Mouse (Mus musculus) c-Kit-positive CD71-positive TER-119-negative erythroid progenitor cells, embryonic 14.5 days (primary cell): ENCODE data around the gene Gm20388.

Experiments used
- DNase-seq: peaks from one replicate; pipeline ENCODE4 v3.0.0-alpha.2; 2013; ENCODE audit warnings: low read depth

Gene Gm20388

DNA sequence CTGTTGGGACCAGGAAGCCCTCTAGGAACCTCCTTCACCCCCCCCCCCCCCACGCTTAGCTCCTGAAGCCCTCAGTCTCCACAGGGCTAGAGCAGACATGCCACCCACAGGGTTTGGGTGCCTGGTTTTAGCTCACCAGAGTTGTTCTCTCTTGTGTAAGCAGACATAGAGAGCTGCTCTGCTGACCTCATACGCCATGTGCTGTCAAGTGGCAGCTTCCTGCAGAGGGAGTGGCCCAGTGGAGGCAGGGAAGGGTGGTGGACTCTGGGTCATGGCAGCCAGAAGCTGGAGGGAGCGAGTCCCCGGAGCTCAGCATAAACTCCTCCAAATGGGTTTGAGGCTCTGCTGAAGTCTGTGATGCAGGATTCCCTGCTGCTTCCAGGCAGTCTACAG, 833.3 kb downstream of the Gm20388 start:
- DNase-seq: no peak

DNA sequence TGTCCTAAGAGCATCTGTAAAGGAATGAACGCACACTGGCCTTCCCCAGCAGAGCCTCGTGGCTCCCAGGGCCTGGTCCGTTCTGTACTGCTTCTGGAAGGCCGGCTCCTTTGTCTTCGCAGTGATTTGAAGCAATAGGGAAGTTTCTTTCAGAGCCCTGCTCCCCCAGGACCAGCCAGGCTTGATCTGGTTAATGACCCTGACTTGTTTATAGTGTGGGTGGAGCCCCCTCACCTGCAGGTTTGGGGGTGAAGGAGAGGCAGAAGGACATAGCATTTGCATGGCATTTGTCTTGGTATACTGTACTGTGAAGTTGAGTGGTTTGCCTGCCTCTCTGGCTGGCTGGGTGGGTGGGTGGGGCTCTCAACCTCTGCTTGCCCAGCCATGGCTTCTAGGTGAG, 833.8 kb downstream of the Gm20388 start:
- DNase-seq: no peak

DNA sequence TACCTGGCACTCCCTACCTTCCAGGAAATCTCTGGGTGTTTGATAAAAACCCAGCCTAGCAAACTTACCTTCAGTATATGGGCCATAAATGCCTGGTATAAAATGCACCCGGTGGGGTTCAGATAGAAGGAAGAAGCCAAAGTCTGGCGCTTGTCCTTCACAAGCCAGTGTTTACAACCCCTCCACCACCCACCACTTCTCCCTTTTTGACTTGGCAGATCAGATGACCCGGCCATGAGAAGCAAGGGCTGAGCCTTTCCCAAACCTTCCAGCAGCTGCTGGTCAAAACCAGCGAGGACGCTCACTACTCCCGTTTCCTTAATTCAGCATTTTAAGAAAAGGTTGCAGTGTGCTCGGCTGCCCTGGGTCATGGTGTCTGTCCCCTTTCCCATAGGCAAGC, 834.6 kb downstream of the Gm20388 start:
- DNase-seq: no peak

DNA sequence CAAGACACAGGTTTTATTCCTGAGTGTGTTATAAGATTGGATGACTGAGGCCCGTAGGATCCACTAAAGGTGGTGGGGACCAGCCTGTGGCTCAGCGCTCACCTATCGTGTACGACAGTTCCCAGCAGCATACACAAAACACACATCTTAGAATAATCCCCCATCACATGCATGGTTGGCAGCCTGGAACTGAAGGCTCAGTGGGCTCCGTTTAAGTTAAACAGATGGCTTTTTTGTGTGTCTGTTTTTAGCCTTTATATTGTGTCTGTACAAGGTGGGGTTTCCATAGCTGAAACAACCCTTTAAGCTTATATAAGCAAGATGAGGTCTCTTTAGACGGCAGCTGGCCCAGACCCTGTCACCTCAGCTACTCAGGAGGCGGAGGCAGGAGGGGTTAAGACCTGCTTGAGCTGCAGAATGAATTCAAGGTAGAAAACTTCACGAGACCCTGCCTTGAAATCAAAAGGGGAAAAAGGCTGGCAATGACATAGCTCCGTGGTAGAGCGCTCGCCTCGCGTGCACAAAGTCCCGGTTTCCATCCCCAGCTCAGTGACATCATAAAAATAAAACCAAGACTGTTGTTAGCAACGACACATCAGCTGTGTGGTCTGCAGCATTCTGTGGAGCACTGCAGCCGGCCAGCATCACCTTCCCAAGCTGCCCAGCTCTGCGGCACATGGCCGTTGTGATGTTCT, 835.5 kb downstream of the Gm20388 start:
- no peak for DNase-seq

DNA sequence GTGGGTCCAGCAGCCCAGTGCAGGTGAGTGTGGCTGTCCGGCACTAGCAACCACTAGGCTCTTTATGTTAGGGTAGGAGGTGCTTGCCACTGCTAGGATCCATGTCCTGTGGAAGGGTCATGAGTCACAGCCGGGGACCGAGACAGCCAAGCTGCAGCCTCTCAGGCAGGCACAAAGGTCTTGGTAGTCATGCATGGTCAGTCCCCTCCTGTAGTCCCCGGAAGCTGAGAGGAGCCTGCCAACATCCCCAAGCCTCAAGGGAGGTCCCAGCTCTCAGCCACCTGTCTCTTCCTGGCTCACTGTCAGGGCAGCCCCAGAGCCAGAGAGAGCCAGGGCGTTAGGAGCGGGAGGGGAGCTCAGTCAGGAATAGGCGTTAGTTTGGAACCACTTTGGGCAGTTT, 836.6 kb downstream of the Gm20388 start:
- no peak for DNase-seq

DNA sequence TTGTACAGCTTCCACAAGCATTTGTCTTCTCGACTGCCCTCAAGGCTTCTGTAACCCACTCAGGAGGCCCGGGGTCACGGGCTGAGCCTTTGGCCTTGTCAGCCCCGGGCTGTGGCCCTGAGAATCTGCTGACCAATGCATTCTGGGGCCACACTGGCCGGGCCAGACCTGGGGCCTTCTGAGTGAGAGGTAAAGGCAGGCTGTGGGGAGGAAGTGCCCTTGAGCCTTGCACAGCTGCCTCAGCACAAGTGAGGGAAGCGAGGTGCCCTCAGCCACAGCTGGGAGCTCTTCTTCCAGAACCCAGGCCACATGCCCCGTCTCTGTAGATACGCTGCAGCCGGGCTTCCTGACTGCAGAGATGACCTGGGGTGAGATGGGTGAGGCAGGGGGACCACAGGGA, 840.0 kb downstream of the Gm20388 start:
- DNase-seq: no peak

DNA sequence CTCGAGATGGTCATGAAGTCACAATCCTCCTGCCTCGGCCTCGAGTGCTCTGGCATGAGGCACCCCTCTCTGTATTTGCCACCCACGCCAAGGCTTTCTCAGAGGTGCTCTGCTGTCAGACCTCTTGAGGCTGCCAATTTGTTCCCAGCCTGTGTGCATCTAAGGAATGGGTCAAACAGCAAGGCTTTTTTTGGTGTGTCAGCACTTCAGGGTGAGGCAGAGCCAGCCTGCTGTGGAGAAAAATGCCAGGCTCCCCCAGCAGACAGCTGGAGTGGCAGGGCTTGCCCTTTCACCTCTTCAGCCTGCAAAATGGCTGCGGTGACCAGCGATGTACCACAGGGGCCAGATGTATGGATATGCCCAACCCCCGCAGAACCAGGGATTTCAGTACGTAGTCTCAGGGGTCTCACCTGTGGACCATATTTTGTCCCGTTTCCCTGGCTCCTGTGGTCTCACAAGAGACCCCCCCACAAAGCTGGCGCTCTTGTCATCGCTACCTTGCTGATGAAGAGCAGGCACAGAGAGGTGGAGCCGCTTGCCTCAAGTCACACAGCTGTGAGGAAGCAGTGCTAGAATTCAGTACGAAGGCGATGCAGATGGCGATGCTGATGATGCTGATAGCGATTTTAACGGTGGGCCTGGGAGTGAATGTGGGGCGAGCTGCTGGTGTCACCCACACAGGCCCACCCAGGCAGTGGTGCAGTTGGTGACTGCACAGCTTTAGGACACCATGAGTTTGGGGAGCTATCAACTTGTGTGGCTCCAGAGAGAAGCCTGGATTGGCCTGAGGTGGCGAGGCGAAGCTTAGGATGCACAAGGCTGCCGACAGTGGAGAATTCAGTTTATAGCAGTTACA, 840.8 kb downstream of the Gm20388 start:
- no peak for DNase-seq

DNA sequence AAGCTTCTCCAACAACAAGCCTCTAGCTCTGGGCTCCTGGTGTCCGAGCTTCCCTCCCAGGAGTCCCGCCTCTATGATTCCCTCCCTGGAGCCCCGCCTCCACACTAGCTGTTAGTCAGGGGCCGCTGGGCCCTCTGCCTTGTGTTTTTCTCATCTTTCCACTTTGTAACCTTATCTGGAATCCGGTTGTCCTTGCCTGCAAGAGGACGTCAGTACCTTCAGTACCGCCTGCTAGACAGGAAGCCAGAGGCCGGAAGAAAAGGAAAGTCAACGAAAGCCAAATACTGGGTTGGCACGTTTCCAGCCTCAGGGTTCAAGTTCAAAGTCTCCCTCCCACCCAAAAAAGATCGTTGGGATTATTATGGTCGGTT, 841.4 kb downstream of the Gm20388 start:
- DNase-seq: no peak

DNA sequence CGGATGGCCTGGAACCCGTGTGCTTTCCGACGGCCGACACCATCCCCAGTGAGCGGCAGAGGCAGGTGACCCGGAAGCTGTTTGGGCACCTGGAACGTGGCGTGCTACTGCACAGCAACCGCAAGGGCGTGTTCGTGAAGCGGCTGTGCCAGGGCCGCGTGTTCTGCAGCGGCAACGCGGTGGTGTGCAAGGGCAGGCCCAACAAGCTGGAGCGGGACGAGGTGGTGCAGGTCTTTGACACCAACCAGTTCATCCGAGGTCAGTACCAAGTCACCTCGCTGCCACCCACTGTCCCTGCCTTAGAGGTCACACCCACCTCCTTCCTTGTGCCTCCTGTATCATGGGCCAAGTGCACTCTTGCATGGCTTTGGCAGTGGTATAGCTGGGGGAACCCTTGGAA, 842.8 kb downstream of the Gm20388 start:
- no peak for DNase-seq

DNA sequence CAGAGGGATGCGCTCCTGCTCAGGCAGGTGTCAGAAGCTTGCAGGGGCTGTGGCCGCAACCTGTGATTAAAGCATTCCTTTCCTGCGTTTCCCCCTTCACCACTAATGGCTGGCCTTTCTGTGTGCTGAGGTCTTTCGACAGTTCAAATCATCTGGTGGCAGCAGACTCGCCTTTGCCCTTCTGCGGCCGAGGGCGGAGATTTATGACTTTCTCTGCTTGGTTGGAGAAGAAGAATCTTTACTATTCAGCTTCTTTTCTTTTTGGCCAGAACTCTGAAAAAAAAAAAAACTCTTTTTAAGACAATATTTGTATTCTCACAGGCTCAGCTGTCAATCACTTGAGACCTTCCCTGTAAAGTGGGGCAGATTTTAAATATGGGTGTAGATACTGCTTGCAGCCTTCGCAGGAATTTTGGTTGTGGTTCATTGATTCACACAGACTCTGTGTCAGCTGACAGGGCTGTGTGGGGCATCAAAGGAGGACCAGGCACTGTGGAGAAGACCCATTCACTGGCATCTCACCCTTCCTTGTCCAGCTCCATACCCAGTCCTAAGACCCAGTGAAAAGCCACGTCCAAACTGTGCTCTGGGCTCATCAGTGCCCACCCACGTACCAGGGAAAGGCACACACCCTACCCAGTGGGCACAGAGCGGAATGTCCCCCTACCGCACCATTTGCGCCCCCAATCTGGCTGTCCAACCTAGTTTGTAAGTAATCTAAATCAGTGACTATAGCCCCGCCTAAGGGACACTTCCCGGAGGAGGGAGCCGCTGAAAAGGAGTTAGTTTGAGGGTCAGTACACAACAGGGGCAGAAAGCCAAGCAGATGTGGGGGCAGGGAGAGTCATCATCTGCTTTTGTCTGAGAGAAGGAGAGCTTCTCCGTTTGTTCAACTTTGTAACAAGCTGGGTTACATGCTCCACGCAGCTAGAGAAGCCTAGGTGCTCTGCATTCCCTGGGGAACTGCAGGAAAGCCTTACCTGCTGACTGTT, 845.0 kb downstream of the Gm20388 start:
- no peak for DNase-seq

DNA sequence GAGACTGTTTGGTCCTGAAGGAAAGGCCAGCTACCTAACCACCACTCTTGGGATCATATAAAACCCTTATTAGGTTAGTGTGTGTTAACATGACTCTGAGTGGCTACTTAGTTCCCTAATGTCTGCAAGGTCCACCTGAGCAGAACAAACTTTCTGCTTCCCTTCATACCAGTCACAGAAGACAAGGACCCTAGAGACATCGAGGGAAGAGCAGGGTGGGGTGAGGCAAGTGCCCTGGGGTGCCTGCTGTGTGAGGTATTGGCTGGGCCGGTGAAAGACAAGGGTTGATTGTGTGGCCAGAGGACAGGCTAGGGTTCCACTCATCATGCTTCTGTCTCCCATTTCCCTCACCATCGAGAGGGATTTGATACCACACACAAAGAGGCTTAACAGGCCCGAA, 847.4 kb downstream of the Gm20388 start:
- DNase-seq: no peak

DNA sequence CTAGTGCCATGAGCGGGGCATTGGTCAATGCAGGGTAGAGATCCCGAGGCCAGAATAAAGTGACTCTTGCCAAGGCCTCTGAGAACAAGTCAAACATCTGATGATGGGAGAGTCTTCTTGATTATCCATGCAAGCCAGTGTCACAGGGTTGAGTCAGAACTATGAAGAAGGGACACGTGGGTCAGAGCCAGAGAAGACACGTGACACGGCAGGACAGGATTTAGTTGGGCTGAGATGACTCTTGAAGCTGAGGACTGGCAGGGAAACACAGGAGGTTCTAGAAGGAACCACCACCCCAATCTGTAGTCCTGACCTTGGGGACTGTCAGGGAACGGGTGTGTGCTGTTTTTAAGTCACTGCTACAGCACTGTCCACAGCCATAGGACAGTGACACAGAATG, 849.2 kb downstream of the Gm20388 start:
- no peak for DNase-seq

DNA sequence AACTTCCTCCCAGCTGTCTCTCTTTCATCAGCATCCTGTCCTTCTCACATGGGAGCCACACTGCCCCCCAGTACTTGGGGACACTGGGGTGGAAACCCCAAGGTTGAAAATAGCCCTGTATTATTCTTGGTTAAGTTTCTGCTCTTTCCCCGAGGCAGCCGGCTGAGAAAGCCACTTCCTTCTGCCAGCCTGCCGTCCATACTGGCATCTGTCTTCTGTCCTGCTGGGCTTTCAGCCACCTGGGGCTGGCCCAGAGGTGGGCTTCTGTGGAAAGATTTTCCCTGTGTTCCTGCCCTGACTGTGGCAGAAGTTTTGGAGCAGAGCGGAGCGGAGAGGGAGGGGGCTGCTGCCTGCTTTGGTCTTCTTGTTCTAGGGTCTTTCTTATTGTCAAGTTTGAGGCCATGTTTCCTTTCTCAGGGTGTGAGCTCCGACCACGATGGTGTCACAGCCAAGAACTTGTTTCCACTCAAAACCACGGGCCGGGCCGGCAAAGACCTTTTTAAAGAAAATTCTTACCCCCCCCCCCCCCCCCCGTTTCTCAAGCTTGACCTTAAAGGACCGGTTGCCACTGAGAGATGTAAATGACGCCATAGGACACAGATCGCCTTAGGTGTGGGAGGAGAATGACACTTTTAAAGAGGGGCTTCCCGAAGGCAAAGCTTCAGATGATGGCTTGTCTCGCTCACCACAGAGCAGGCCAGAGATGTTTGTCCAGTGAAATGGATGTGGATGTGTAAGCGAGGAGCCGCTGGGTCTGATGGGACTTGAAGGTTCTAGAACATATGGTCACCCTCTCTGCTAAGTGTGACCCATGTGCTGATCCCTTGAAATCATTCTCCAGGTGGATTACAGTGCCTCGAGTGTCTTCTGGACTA, 849.9 kb downstream of the Gm20388 start:
- DNase-seq: no peak

DNA sequence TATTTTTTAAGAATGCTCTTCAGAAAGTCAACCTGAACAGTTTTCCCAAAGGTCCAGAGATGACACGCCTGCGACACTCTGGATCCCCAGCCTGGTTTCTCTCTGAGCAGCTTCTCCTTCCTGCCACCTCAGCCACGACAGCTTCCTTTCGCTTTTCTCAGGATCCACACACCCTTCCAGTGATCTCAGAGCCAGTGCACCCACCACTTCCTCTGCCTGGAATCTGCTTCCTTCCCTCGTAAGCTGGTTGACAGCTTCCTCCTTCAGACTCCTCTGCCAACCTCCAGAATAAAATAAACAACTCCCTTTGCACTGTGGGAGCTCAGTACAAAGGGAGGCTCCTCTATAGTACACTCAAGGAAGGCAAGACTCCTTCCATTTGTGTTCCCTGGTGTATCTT, 852.6 kb downstream of the Gm20388 start:
- DNase-seq: no peak

DNA sequence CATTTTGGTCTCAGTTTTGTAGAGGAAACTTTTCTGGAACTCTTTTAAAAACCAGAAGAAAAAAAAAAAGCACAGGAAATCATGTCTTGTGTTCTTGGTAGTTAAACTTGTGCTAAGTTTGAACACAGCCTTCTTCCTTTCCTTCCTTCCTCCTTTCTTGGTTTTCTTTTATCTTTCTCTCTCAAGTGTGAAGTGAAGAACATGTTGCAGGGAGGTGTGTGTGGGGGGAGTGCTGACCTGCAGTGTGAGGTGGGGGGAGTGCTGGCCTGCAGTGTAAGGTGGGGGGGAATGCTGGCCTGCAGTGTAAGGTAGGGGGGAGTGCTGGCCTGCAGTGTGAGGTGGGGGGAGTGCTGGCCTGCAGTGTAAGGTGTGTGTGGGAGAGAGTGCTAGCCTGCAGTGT, 854.0 kb downstream of the Gm20388 start:
- no peak for DNase-seq

DNA sequence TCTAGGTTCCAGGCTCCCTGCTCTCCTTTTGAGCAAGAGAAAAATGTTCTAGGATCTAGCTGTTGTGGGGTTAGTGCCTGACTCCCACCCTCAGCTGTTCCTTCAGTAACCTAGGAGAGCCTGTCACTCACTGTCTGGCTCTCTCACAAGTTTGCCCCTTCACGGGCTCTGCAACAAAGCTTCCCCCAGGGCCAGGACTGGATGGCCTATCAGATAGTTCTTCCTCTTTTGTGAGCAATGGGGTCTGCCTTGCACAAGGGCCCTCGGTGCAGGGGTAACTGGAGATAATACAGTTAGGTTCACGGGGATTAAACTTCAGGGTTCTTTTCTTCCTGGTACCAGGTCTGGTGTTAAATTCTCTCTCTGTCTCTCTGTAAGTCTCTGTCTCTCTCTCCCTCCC, 856.0 kb downstream of the Gm20388 start:
- DNase-seq: no peak

DNA sequence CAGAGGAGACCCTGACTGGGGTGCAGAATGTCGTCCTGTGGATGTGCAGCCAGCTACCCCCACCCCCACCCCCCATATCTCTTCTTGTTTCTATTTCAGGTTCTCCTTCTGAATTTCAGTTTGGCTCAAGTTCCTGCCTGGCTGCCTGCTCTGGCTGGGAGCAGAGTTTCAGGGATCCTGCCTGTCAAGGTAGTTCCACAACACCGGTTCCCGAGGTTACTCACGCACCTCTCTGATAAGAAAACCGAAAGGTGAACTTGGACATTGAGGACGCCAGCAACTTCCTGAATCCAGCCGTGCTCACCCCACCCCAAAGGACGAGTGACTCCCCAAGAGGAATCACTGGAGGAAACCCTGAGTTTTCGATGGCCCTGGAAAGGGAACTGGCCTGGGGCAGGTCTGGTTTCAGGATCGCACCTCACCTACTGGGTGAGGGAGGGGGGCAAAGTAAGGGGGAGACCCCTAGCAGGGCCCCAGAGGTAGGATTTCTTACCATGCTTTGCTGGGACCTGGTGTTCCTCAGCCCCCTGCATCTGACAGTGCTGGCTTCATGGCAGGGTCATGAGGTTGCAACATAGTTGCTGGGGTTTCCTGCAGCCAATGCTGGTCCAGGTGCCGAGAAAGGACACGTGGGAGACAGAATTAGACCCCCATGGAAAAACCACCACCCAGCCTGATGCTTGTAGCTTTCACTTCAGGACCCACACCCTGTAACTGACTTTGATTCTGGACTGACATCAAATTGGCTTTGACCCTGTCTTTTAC, 858.0 kb downstream of the Gm20388 start:
- DNase-seq: no peak

DNA sequence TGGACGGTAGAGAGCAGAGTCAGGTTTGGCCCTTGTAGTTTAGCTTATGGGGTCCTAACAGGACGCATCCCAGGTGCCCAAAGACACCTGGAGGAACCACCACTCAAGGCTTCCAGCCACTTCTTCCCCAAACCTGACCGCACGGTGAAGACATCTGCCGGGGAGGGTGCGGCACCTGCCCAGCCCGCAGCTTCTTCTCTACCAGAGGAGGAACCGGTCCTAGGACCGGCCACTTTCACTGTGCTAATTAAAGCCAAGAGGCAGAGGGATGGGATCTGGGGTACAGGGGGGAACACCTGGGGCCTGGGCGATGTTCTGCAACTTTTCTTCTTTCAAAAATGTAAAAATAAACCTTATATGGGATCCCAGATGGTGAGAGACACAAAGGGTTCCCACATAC, 866.5 kb downstream of the Gm20388 start:
- DNase-seq: no peak

DNA sequence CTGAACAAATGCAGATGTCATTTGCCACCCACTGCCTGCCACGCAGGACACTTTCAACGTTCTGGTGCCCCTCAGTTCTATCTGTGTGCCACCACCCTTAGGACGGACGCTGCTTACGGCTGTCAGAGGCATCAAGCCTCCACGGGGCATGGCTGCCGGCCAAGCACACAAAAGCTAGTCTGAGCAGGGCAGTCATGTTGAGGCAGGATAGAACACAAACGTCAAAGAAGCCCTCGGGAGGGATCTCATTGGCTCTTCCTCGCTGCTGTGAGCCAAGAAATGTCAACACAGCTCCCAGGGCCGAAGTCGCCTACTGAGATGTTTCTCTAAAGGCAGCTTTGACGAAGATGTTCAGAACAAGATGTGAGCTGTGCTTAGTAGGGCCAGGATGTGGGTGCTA, 867.1 kb downstream of the Gm20388 start:
- no peak for DNase-seq

DNA sequence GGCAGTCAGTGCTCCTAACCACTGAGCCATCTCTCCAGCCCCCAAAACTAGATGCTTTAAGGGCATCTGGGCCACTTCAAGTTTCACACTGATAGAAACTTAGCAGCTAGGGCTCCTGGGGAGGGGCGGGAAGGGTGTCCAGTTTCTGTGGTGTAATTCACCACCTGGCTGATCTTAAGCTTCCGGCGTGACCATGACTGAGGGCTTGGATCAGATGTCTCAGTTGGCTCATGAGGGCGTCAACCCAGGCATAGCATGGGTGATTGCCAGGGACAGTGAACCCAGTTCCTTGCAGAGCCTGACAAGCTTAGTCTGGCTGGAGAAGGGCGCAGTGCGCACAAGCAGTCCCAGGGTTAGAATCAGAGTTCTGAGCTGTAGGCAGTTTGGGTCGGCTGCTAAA, 868.5 kb downstream of the Gm20388 start:
- DNase-seq: no peak

DNA sequence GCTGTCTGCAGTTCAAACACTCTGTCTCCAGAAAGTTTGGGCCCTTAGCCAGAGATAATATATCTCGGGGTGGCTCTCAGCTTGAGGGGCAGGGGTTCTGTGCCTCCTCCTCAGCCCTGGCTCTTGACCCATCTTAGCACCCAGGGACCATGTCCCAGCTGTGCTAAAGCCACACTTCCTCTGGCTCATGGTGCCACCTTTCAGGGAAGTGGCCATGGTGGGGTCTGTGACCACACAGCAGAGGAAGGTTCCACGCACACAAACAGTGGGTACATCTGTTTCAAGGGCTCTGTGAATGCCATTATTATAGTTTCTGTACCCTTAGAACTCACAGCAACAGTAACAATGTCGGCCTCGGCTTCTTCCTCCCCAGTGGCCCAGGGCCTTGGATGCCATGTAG, 873.1 kb downstream of the Gm20388 start:
- no peak for DNase-seq
